Mouse (Mus musculus) left cerebral cortex, adult 11 months (tissue): Measurements from ENCODE around the gene Spic.

Experiments
- DNase-seq: peaks from one replicate; pipeline ENCODE4 v3.0.0; 2022; ENCODE audit warnings: low spot score

Gene Spic

DNA sequence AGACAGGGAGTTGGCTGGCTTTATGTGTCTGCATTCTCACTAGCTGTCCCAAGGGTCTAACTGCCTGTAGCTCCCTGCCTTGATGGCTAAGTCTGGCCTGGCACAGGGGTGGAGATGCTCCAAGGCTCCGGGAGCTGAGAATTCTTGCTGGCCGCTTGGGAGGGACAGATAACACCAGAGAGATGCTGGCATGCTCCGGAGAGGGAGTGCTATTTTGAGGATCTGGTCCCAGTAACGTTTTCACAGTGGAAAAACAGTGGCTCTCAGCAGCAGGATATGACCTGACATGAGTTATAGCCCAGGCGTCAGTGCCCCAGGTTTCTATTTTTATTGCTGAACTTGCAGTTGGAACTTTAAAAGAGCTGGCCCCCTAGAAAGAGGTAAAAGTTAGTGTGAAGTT is 39.4 kb downstream of the Spic start:
- no peak for DNase-seq

GRCm38 (mm10) chr10:88631330-88631953 is 53.4 kb downstream of the Spic start:
- no peak for DNase-seq

DNA sequence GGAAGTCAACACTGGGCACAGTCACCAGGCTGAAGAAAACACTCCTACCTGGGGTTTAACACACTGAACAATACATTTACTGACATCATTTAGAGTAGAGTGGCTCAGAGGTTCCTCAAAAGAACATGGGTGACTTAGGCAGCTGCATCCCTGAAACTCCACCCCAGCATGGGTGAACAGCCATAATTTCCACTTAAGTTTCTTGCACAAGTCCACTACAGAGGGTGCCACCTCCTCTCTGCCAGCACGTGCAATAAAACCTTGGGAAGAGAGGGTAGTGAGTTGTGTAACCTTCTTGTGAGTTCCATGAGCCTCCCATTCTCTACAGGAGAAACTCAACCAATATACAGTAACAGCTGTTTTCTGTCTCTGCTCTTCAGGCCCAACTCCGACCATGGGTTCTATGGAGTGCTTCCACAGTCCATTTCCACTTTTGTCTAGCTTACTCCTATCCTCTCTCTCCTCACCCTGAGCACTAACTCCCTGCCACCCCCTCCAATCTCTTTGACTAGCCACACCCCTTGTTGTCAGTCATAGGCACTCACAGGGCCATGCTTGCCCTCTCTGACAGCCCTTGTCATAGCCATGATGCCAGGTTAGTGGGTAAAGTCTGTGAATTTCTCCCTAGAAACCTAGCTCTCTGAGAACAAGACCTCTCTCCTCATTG is 54.0 kb downstream of the Spic start:
- DNase-seq: no peak

DNA sequence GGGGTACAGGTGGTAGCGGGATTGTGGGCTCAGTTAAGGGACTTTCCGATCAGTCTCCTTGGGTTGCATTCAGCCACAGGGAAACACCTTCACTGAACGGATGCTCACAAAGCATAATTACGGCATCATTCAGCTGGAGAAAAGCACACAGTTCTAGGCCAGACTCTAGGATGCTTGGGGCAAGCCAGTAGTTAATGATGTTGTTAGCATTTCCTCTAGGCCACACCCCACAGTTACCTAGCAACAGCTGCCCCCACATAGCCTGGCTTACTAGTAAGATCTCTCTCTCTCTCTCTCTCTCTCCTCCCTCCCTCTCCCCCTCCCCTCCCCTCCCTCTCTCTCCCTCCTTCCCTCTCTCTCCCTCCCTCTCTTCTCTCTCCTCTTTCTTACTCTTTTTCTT is 57.8 kb downstream of the Spic start:
- DNase-seq: no peak

- DNase-seq: no peak
Observed at GRCm38 (mm10) chr10:88626176-88626575, 58.6 kb downstream of the Spic start.
